Mouse (Mus musculus) forelimb bud, embryonic 11.5 days (tissue): ENCODE results near the gene Rdm1.
"Not testable (repeated sequence)": the region's sequence is repeated elsewhere in the genome, so short reads cannot be mapped to it uniquely, and the experiment has no call there.

Experiments
- DNase-seq: peaks from one replicate; pipeline ENCODE4 v3.0.0-alpha.2; 2012; ENCODE audit warnings: low read depth, low spot score

Rdm1 gene

GRCm38 (mm10) chr11:101616948-101617767 is 9.8 kb upstream of the Rdm1 start:
- DNase-seq: no peak

GRCm38 (mm10) chr11:101617849-101618248 is 9.1 kb upstream of the Rdm1 start:
- DNase-seq: peak; percentile 73

GRCm38 (mm10) chr11:101618596-101618995 is 8.4 kb upstream of the Rdm1 start:
- no peak for DNase-seq

GRCm38 (mm10) chr11:101620022-101620655 is 6.9 kb upstream of the Rdm1 start:
- DNase-seq: not testable (repeated sequence)

- DNase-seq: no peak
These were observed 373 bp upstream of the Rdm1 start for GRCm38 (mm10) chr11:101626649-101626994.

- peak; percentile 95 for DNase-seq
These were observed 1.0 kb downstream of the Rdm1 start for GRCm38 (mm10) chr11:101627857-101628559.

- not testable (repeated sequence) for DNase-seq
These were observed 1.9 kb downstream of the Rdm1 start for GRCm38 (mm10) chr11:101628733-101629417.

GRCm38 (mm10) chr11:101635660-101636059 is 8.7 kb downstream of the Rdm1 start:
- no peak for DNase-seq

GRCm38 (mm10) chr11:101639761-101640160 is 12.8 kb downstream of the Rdm1 start:
- DNase-seq: no peak

- peak; percentile 85 for DNase-seq
These were observed 14.1 kb downstream of the Rdm1 start for GRCm38 (mm10) chr11:101640857-101641709.

GRCm38 (mm10) chr11:101641710-101642642 is 15.0 kb downstream of the Rdm1 start:
- peak; percentile 90 for DNase-seq

- DNase-seq: no peak
These were observed 15.9 kb downstream of the Rdm1 start for GRCm38 (mm10) chr11:101642931-101643330.

GRCm38 (mm10) chr11:101644591-101644990 is 17.6 kb downstream of the Rdm1 start:
- DNase-seq: no peak

- not testable (repeated sequence) for DNase-seq
These were observed 18.0 kb downstream of the Rdm1 start for GRCm38 (mm10) chr11:101645043-101645410.

GRCm38 (mm10) chr11:101645411-101646282 is 18.7 kb downstream of the Rdm1 start:
- DNase-seq: peak; percentile 68

- DNase-seq: not testable (repeated sequence)
These were observed 19.3 kb downstream of the Rdm1 start for GRCm38 (mm10) chr11:101646283-101646794.

- not testable (repeated sequence) for DNase-seq
These were observed 20.1 kb downstream of the Rdm1 start for GRCm38 (mm10) chr11:101647093-101647492.

GRCm38 (mm10) chr11:101656356-101656755 is 29.4 kb downstream of the Rdm1 start:
- no peak for DNase-seq

GRCm38 (mm10) chr11:101657528-101657885 is 30.5 kb downstream of the Rdm1 start:
- DNase-seq: no peak
